Mouse (Mus musculus) cortical plate, adult 2 months (tissue): ENCODE measurements around the gene Fgd2.

Source experiments
- CTCF ChIP-seq: fragments of 200-500 bp; IDR thresholded peaks from 2 replicates; pipeline ENCODE4 v1.5.1; 2011; ENCODE audit warnings: mild to moderate bottlenecking, control low read depth, low read length; ENCODE audit not compliant: insufficient read depth; ENCODE audit errors: extremely low read depth
- POLR2A ChIP-seq: fragments of 200-500 bp; IDR thresholded peaks from 2 replicates; pipeline ENCODE4 v1.6.1; 2011; ENCODE audit warnings: mild to moderate bottlenecking, low read length, control low read depth; ENCODE audit not compliant: insufficient read depth; ENCODE audit errors: extremely low read depth

GRCm38 (mm10) chr17:29421319-29421718 is 60.6 kb downstream of the Fgd2 start:
- TF ChIP-seq POLR2A (no peak), CTCF (no peak)
